Mouse (Mus musculus) left cerebral cortex, adult 2 months (tissue): ENCODE results near the gene Zbbx. TPM values are rescaled to one million over a fixed set of nuclear protein-coding genes. Genes with fewer than 3 reads are reported as not detected.

Experiments
- DNase-seq, 2 experiments: peaks; one replicate each; pipeline ENCODE4 v3.0.0; 2021 to 2022; ENCODE audit warnings: low spot score in 2 of 2, mixed read lengths in 1 of 2; ENCODE audit errors: extremely low spot score in 1 of 2
- H3K27ac ChIP-seq: fragments of 200-600 bp; 2 replicates; pipeline ENCODE4 v1.8.1; 2022
- H3K4me3 ChIP-seq: fragments of 200-600 bp; 2 replicates; pipeline ENCODE4 v1.8.1; 2022
- CTCF ChIP-seq: fragments of 200-600 bp; IDR thresholded peaks from 2 replicates; pipeline ENCODE4 v1.8.1; 2022; ENCODE audit warnings: antibody characterized with exemption, mild to moderate bottlenecking, moderate library complexity
- intact Hi-C: fragments of 180-260 bp; cut with DNase I; formaldehyde crosslinking; loops from one replicate; pipeline ENCODE4 v1.15.1; 2025
- long read RNA-seq, 2 experiments: library from polyadenylated mRNA; stranded (forward); transcript quantifications; one replicate each; pipeline ENCODE4 v2.0.0; 2021; ENCODE audit warnings: borderline mapping rate in 2 of 2
- total RNA-seq, 2 experiments: library from RNA; stranded (reverse); gene quantifications; 2 replicates each; pipeline ENCODE4 v1.2.3; 2021

Zbbx gene
- 1 to 10 TPM; 3.1 to 4.0 TPM for total RNA-seq
- long read RNA-seq, experiment 1, partial matches to known transcripts, result 0 of 2 reads
- long read RNA-seq, experiment 1, other reads (novel, unspliced or antisense), result 2 of 2 reads
- long read RNA-seq, experiment 2, partial matches to known transcripts, result 0 of 2 reads
- long read RNA-seq, experiment 2, other reads (novel, unspliced or antisense), result 2 of 2 reads

- peak within 1 kb of the TSS; percentile 52 for H3K4me3 ChIP-seq
- intact Hi-C loops, result no loop called here
- DNase-seq, result peak; percentile 70 to 80
- no peak within 1 kb of the TSS for H3K27ac ChIP-seq
- TF ChIP-seq CTCF, result peak; percentile 58
Observed at GRCm38 (mm10) chr3:75164838-75165496, at the start of gene Zbbx. Zbbx (minus strand) TSS chr3:75165034.

GRCm38 (mm10) chr3:75202808-75203503, 38.1 kb upstream of the Zbbx start:
- intact Hi-C loops, result no loop called here
- Histone ChIP-seq H3K4me3 (no peak overlapping the region), H3K27ac (no peak overlapping the region)
- peak; percentile 75 for TF ChIP-seq CTCF
- DNase-seq, result peak; percentile 48 to 67

- DNase-seq, result no peak
- intact Hi-C loops, result no loop called here
Observed at GRCm38 (mm10) chr3:75182606-75183005, 17.8 kb upstream of the Zbbx start.

GRCm38 (mm10) chr3:75141876-75142275, 23.0 kb downstream of the Zbbx start:
- Histone ChIP-seq H3K27ac (no peak overlapping the region), H3K4me3 (no peak overlapping the region)
- DNase-seq, result no peak
- no peak for TF ChIP-seq CTCF
- intact Hi-C loops, result no loop called here

More at GRCm38 (mm10) chr3:75182606-75183005, 17.8 kb upstream of the Zbbx start:
- no peak for TF ChIP-seq CTCF
- Histone ChIP-seq H3K4me3 (no peak overlapping the region), H3K27ac (no peak overlapping the region)

- Histone ChIP-seq H3K27ac (no peak overlapping the region), H3K4me3 (no peak overlapping the region)
- peak in 1 of 2 experiments; percentile 23 for DNase-seq
- intact Hi-C loops, result no loop called here
- TF ChIP-seq CTCF, result no peak
Observed at GRCm38 (mm10) chr3:75104867-75105266, 60.0 kb downstream of the Zbbx start.

- intact Hi-C loops, result no loop called here
- H3K4me3 ChIP-seq, result no peak overlapping the region
- TF ChIP-seq CTCF, result no peak
- no peak for DNase-seq
- H3K27ac ChIP-seq, result no peak overlapping the region
Observed at GRCm38 (mm10) chr3:75085762-75086161, 79.1 kb downstream of the Zbbx start.

- Histone ChIP-seq H3K4me3 (no peak overlapping the region), H3K27ac (no peak overlapping the region)
- DNase-seq, result no peak
- no peak for TF ChIP-seq CTCF
- intact Hi-C loops, result no loop called here
Observed at GRCm38 (mm10) chr3:75078906-75079305, 85.9 kb downstream of the Zbbx start.

GRCm38 (mm10) chr3:75009701-75010100, 155.1 kb downstream of the Zbbx start:
- no peak for TF ChIP-seq CTCF
- intact Hi-C loops, result no loop called here
- Histone ChIP-seq H3K27ac (no peak overlapping the region), H3K4me3 (no peak overlapping the region)
- DNase-seq, result no peak

Other genes starting within 250 kb of the Zbbx start
- not detected for gene Serpini2, start 105.0 kb upstream of the Zbbx start, total RNA-seq